Mouse (Mus musculus) hindbrain, embryonic 13.5 days (tissue): Measurements from ENCODE around the gene Gm21188. TPM values are rescaled to one million over a fixed set of nuclear protein-coding genes. Genes with fewer than 3 reads are reported as not detected.
"Not testable (repeated sequence)": the region's sequence is repeated elsewhere in the genome, so short reads cannot be mapped to it uniquely, and the experiment has no call there.

Experiments used
- ATAC-seq: fragments of 200-750 bp; cut with Nextera tagmentation; 2 replicates; pipeline ENCODE4 v1.8.0; 2017; ENCODE audit warnings: moderate TSS enrichment; ENCODE audit not compliant: low FRiP score
- H3K27ac ChIP-seq: fragments of 300-500 bp; sonication (generic); 2 replicates; pipeline ENCODE4 v1.5.1; 2015; ENCODE audit warnings: inconsistent platforms, mild to moderate bottlenecking, moderate library complexity
- H3K27me3 ChIP-seq: fragments of 300-500 bp; sonication (generic); 2 replicates; pipeline ENCODE4 v1.6.1; 2015; ENCODE audit warnings: mild to moderate bottlenecking, inconsistent platforms
- H3K36me3 ChIP-seq: fragments of 300-500 bp; sonication (generic); 2 replicates; pipeline ENCODE4 v1.6.1; 2015; ENCODE audit warnings: mild to moderate bottlenecking, inconsistent platforms
- H3K4me1 ChIP-seq: fragments of 300-500 bp; sonication (generic); replicated peaks from 2 replicates; pipeline ENCODE4 v1.6.1; 2015; ENCODE audit warnings: inconsistent platforms
- H3K4me2 ChIP-seq: fragments of 300-500 bp; sonication (generic); 2 replicates; pipeline ENCODE4 v1.6.1; 2015; ENCODE audit warnings: inconsistent platforms, mild to moderate bottlenecking, moderate library complexity
- H3K4me3 ChIP-seq: fragments of 300-500 bp; sonication (generic); 2 replicates; pipeline ENCODE4 v1.5.1; 2015; ENCODE audit warnings: mild to moderate bottlenecking, inconsistent platforms
- H3K9ac ChIP-seq: fragments of 300-500 bp; sonication (generic); 2 replicates; pipeline ENCODE4 v1.6.1; 2015; ENCODE audit warnings: mild to moderate bottlenecking, inconsistent platforms
- H3K9me3 ChIP-seq: fragments of 300-500 bp; sonication (generic); 2 replicates; pipeline ENCODE4 v1.6.1; 2016; ENCODE audit warnings: inconsistent platforms
- WGBS: fragments of 180-500 bp; shearing (Covaris S2); methylation state at CpG from one replicate; pipeline ENCODE4 v1.1.7; 2015; 5-methylcytosine and 5-hydroxymethylcytosine counted together
- polyA plus RNA-seq: library from polyadenylated mRNA; unstranded; fragments of >200 nt; fragmentation: Nextera tagmentation; extraction: Ambion mirVana; gene quantifications from 2 replicates; pipeline ENCODE4 v1.2.1, GENCODE M21; 2015

The Gm21188 gene
- polyA plus RNA-seq, 1 experiment from 2014 or later, result not detected

GRCm38 (mm10) chr13:120046422-120047209 lies 5.4 kb downstream of the Gm21188 start:
- H3K4me2 ChIP-seq, H3K9ac ChIP-seq, H3K4me3 ChIP-seq, H3K27ac ChIP-seq, H3K36me3 ChIP-seq, H3K4me1 ChIP-seq, H3K9me3 ChIP-seq: not testable (repeated sequence)
- peaks cover 11% of the 10 kb centered on the region for H3K27me3 ChIP-seq
- peak; percentile 24; the same call in 1 of the 2 replicates for ATAC-seq
- under 1% methylated on average over 9 of the region's 40 CpGs for WGBS

- not testable (repeated sequence) for H3K4me3 ChIP-seq, H3K27ac ChIP-seq, H3K4me2 ChIP-seq, H3K36me3 ChIP-seq, H3K4me1 ChIP-seq, H3K9me3 ChIP-seq, ATAC-seq, H3K9ac ChIP-seq
- no CpG with 5 or more reads among the region's 1 CpGs for WGBS
- H3K27me3 ChIP-seq, result peaks cover 24% of the 10 kb centered on the region
Observed at GRCm38 (mm10) chr13:120041145-120041544, 10.8 kb downstream of the Gm21188 start.

DNA sequence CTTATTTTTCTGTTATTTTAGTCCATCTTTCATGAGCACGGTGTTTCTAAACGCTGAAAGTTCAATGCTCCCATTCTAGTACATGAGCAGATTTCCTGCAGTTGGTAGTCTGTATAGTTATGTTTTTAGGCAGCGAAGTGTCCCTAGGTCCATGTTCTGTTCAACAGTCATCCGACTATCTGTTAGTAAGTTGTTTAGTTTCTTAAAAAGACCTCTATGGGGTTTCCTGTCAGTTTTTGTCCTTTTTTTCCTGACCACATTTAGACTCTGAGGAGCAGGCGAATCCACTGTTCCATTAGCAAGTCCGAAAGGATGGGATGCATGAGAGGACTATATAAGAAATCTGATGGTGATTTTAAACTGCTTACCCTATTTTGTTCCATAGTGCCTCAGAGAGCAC lies 14.1 kb downstream of the Gm21188 start:
- not testable (repeated sequence) for ATAC-seq, H3K27ac ChIP-seq, H3K4me2 ChIP-seq, H3K4me3 ChIP-seq, H3K4me1 ChIP-seq, H3K9ac ChIP-seq, H3K9me3 ChIP-seq, H3K36me3 ChIP-seq
- 4% methylated on average over 6 of the region's 6 CpGs for WGBS
- peaks cover 30% of the 10 kb centered on the region for H3K27me3 ChIP-seq

GRCm38 (mm10) chr13:120036577-120037115 lies 15.3 kb downstream of the Gm21188 start:
- not testable (repeated sequence) for H3K4me3 ChIP-seq, H3K9ac ChIP-seq, H3K4me1 ChIP-seq, H3K9me3 ChIP-seq, H3K4me2 ChIP-seq, H3K27ac ChIP-seq, ATAC-seq, H3K36me3 ChIP-seq
- under 1% methylated on average over 23 of the region's 25 CpGs for WGBS
- H3K27me3 ChIP-seq, result peaks cover 28% of the 10 kb centered on the region

- H3K4me2 ChIP-seq, ATAC-seq, H3K9ac ChIP-seq, H3K4me3 ChIP-seq, H3K4me1 ChIP-seq, H3K9me3 ChIP-seq, H3K36me3 ChIP-seq, H3K27ac ChIP-seq: not testable (repeated sequence)
- H3K27me3 ChIP-seq, result peaks cover 27% of the 10 kb centered on the region
- 4% methylated on average over 8 of the region's 18 CpGs for WGBS
Observed at GRCm38 (mm10) chr13:120035151-120035550, 16.8 kb downstream of the Gm21188 start.

- not testable (repeated sequence) for H3K9ac ChIP-seq, H3K4me2 ChIP-seq, H3K4me1 ChIP-seq, H3K9me3 ChIP-seq, H3K4me3 ChIP-seq, H3K36me3 ChIP-seq, H3K27ac ChIP-seq
- 0% methylated on average over 3 of the region's 10 CpGs for WGBS
- ATAC-seq, result peak; percentile 66
- H3K27me3 ChIP-seq, result peaks cover 27% of the 10 kb centered on the region
Observed at GRCm38 (mm10) chr13:120034637-120035036, 17.4 kb downstream of the Gm21188 start.

- WGBS, result 4% methylated on average over 19 of the region's 19 CpGs
Observed at GRCm38 (mm10) chr13:120033516-120034190, 18.3 kb downstream of the Gm21188 start.

DNA sequence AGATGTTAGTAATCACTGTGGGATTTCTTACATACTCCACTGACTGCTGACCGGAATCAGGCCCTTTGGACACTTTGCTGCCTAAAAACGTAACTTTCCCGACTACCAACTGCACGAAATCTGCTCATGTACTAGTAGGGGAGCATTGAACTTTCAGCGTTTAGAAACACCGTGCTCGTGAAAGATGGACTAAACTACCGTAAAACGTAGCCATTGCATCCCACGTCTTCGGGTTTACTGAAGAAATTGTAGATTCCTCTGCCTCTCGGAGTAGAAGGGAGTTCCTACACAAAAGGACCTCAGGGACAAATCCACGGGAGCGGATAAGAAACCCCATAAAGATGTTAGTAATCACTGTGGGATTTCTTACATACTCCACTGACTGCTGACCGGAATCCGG lies 20.3 kb downstream of the Gm21188 start:
- not testable (repeated sequence) for H3K36me3 ChIP-seq, H3K4me2 ChIP-seq, H3K27ac ChIP-seq, H3K4me3 ChIP-seq, H3K9me3 ChIP-seq, ATAC-seq, H3K4me1 ChIP-seq, H3K9ac ChIP-seq
- H3K27me3 ChIP-seq, result peaks cover 15% of the 10 kb centered on the region
- WGBS, result 1% methylated on average over 16 of the region's 16 CpGs

More at GRCm38 (mm10) chr13:120033516-120034190, 18.3 kb downstream of the Gm21188 start:
- H3K4me1 ChIP-seq, H3K36me3 ChIP-seq, H3K27ac ChIP-seq, H3K4me3 ChIP-seq, ATAC-seq, H3K9ac ChIP-seq, H3K4me2 ChIP-seq, H3K9me3 ChIP-seq: not testable (repeated sequence)
- peaks cover 24% of the 10 kb centered on the region for H3K27me3 ChIP-seq

DNA sequence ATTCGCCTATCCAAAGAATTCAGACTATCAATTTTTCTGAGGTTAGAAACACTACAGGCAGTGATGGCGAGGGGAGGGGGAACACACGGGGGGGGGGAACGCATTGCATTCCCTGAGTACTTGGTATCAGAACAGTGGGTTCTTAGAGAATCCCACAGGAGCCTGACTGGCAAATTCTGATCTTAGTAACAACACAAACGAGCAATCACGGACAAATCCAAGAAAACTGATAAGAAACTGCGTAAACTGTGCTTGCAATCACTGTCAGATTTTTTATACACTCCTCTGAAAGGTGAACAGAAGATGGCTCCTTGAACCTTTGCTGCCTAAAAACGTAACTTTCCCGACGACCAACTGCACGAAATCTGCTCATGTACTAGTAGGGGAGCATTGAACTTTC lies 24.6 kb downstream of the Gm21188 start:
- 2% methylated on average over 11 of the region's 11 CpGs for WGBS
- H3K4me3 ChIP-seq, H3K36me3 ChIP-seq, H3K4me2 ChIP-seq, H3K9me3 ChIP-seq, H3K9ac ChIP-seq, ATAC-seq, H3K27ac ChIP-seq, H3K4me1 ChIP-seq: not testable (repeated sequence)
- peaks cover 25% of the 10 kb centered on the region for H3K27me3 ChIP-seq

DNA sequence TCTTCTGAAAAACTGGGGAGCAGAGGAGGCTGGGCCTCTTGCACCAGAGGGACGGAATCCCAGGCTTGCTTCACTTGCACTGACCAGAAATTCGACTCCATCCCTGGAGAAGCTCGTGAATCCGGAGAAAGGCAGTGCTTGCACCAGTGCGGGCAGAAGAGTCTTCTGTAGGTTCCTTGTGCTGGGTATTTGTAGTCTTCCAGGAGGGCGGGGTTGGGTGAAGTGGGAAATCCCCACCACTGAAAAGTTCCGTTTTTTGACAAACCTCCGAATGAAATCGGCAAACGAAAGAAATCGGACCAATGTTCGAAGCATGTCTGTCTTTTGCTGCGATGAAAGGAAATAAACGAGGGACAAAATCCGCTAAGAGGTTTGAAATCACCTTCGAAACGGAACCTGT lies 25.1 kb downstream of the Gm21188 start, which contains the start of gene Gm36079:
TSS of gene Gm36079 (minus strand) at position 101 of the 400 bp plus-strand sequence.
- ATAC-seq, H3K4me3 ChIP-seq, H3K9ac ChIP-seq, H3K36me3 ChIP-seq, H3K27ac ChIP-seq, H3K4me2 ChIP-seq, H3K9me3 ChIP-seq, H3K4me1 ChIP-seq: not testable (repeated sequence)
- peaks cover 25% of the 10 kb centered on the region for H3K27me3 ChIP-seq
- WGBS, result 0% methylated on average over 3 of the region's 17 CpGs

DNA sequence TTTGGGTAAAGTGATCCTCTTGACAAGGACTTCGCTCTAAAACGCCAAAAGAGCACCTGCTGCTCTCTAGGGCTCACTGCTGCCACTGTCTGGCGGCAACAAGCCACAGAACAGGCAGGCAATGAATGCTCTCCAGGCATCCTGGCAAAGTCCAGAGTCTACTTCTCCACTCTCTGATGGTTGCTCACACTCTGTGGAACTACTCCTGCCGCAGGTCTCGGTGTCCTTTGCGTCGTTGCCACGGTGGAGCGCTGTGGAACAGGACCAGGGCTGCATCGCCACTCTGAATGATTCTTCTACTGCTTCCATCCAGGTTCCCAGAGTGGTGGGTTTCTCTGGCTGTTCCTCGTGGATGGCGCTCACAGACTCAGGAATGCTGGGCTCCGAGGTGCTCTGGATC lies 25.6 kb downstream of the Gm21188 start:
- H3K9ac ChIP-seq, H3K4me2 ChIP-seq, H3K4me1 ChIP-seq, H3K27ac ChIP-seq, H3K36me3 ChIP-seq, H3K9me3 ChIP-seq, H3K4me3 ChIP-seq: not testable (repeated sequence)
- H3K27me3 ChIP-seq, result peaks cover 25% of the 10 kb centered on the region
- WGBS, result 0% methylated on average over 3 of the region's 13 CpGs
- ATAC-seq, result peak; percentile 61; the same call in 1 of the 2 replicates

- ATAC-seq, H3K4me1 ChIP-seq, H3K4me2 ChIP-seq, H3K27ac ChIP-seq, H3K9ac ChIP-seq, H3K36me3 ChIP-seq, H3K4me3 ChIP-seq, H3K9me3 ChIP-seq: not testable (repeated sequence)
- H3K27me3 ChIP-seq, result peaks cover 28% of the 10 kb centered on the region
- WGBS, result 10% methylated on average over 4 of the region's 4 CpGs
Observed at GRCm38 (mm10) chr13:120025576-120025975, 26.4 kb downstream of the Gm21188 start.
